Mouse (Mus musculus) heart, adult 2 months (tissue): ENCODE measurements around the gene BC051019.

Source experiments
- CTCF ChIP-seq: fragments of 200-600 bp; IDR thresholded peaks from 2 replicates; pipeline ENCODE4 v1.8.1; 2022; ENCODE audit warnings: antibody characterized with exemption, mild to moderate bottlenecking, moderate library complexity
- POLR2A ChIP-seq: fragments of 200-500 bp; IDR thresholded peaks from 2 replicates; pipeline ENCODE4 v1.6.1; 2011; ENCODE audit warnings: mild to moderate bottlenecking, low read depth, low read length, control low read depth; ENCODE audit not compliant: insufficient read depth

- no peak for TF ChIP-seq POLR2A
- TF ChIP-seq CTCF = peak; percentile 78
These were observed 4.4 kb downstream of the BC051019 start for GRCm38 (mm10) chr7:109719286-109719685.
